Mouse (Mus musculus) lung, embryonic 16.5 days (tissue): ENCODE results near the gene Stat5b. TPM values are rescaled to one million over a fixed set of nuclear protein-coding genes. Genes with fewer than 3 reads are reported as not detected.
A peak's percentile ranks its signal among the peaks of the same experiment; 100 is the strongest.

Experiments
- ATAC-seq: fragments of 200-750 bp; cut with Nextera tagmentation; 2 replicates; pipeline ENCODE4 v1.8.0; 2017; ENCODE audit warnings: low read depth, mild to moderate bottlenecking, moderate library complexity
- H3K27ac ChIP-seq: fragments of 300-500 bp; sonication (generic); 2 replicates; pipeline ENCODE4 v1.5.1; 2014; ENCODE audit warnings: mild to moderate bottlenecking, control low read depth, low read length
- H3K27me3 ChIP-seq: fragments of 300-500 bp; sonication (generic); 2 replicates; pipeline ENCODE4 v1.6.1; 2014; ENCODE audit warnings: low read depth, low read length, mixed read lengths; ENCODE audit not compliant: control insufficient read depth, insufficient read depth
- H3K36me3 ChIP-seq: fragments of 300-500 bp; sonication (generic); 2 replicates; pipeline ENCODE4 v1.6.1; 2014; ENCODE audit warnings: low read length; ENCODE audit not compliant: control insufficient read depth, insufficient read depth
- H3K4me1 ChIP-seq: fragments of 300-500 bp; sonication (generic); replicated peaks from 2 replicates; pipeline ENCODE4 v1.6.1; 2014; ENCODE audit warnings: low read length, mixed read lengths; ENCODE audit not compliant: control insufficient read depth, insufficient read depth
- H3K4me2 ChIP-seq: fragments of 300-500 bp; sonication (generic); 2 replicates; pipeline ENCODE4 v1.6.1; 2014; ENCODE audit warnings: low read depth, low read length, control low read depth
- H3K4me3 ChIP-seq: fragments of 300-500 bp; sonication (generic); 2 replicates; pipeline ENCODE4 v1.5.1; 2014; ENCODE audit warnings: mild to moderate bottlenecking, low read length, control low read depth
- H3K9ac ChIP-seq: fragments of 300-500 bp; sonication (generic); 2 replicates; pipeline ENCODE4 v1.6.1; 2014; ENCODE audit warnings: low read length, control low read depth
- H3K9me3 ChIP-seq: fragments of 300-500 bp; sonication (generic); 2 replicates; pipeline ENCODE4 v1.6.1; 2016; ENCODE audit warnings: low read length; ENCODE audit not compliant: control insufficient read depth
- WGBS: fragments of 180-500 bp; shearing (Covaris S2); extraction: QIAGEN DNeasy Blood & Tissue Kit; methylation state at CpG from one replicate; pipeline ENCODE4 v1.1.7; 2014; 5-methylcytosine and 5-hydroxymethylcytosine counted together
- polyA plus RNA-seq: library from polyadenylated mRNA; unstranded; fragments of >200 nt; fragmentation: Nextera tagmentation; extraction: Ambion mirVana; gene quantifications from 2 replicates; pipeline ENCODE4 v1.2.1, GENCODE M21; 2015

Stat5b gene
- polyA plus RNA-seq, 1 experiment from 2014 or later, result 27.2 TPM

GRCm38 (mm10) chr11:100891256-100892123, 41.0 kb upstream of the Stat5b start:
- Histone ChIP-seq H3K36me3 (peaks cover 7% of the 10 kb centered on the region), H3K27me3 (no peaks in the 10 kb centered on the region), H3K27ac (peak overlapping the region; percentile 77), H3K9ac (no peak overlapping the region; the same call in 1 of the 2 replicates), H3K4me1 (0 out of 2 replicates have a peak, but pooled peaks cover 7% of the 10 kb centered on the region), H3K4me3 (no peak overlapping the region), H3K9me3 (no peaks in the 10 kb centered on the region), H3K4me2 (no peak overlapping the region)
- ATAC-seq, result peak; percentile 41
- WGBS, result 44% methylated on average over 15 of the region's 15 CpGs

- H3K9ac ChIP-seq, result 0 out of 2 replicates have a peak overlapping the region, but pooled peaks have one; percentile 14
- H3K4me1 ChIP-seq, result 0 out of 2 replicates have a peak, but pooled peaks cover 7% of the 10 kb centered on the region
- H3K27me3 ChIP-seq, result no peaks in the 10 kb centered on the region
- H3K36me3 ChIP-seq, result peaks cover 4% of the 10 kb centered on the region
- peak overlapping the region; percentile 77 for H3K27ac ChIP-seq
- 64% methylated on average over 6 of the region's 6 CpGs for WGBS
- H3K4me2 ChIP-seq, result no peak overlapping the region
- H3K9me3 ChIP-seq, result no peaks in the 10 kb centered on the region
- H3K4me3 ChIP-seq, result no peak overlapping the region
- no peak for ATAC-seq
Measured at GRCm38 (mm10) chr11:100890481-100890880, 40.0 kb upstream of the Stat5b start.

DNA sequence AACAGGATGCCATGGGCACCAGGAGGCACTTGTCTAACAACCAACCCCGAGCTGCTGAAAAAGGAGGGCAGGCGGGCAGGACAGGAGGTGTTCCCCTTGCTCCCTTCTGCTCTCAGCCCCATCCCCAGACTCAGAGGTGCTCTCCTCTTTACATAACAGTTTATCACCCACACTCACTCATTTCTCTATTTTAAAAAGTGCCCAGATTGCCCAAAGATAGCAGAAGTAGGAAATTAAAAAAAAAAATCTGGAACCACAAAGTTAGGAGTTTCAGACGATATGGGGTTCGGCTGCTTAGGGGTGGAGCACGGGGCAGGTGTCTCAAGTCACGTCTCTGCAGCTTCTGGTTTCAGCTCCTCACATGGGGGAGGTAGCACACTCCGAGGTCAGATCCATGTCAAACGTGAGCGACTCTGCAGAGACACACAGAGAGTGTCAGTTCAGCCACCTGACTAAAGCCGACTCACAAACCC, 37.9 kb upstream of the Stat5b start:
- Histone ChIP-seq H3K36me3 (peaks cover 4% of the 10 kb centered on the region; the same call in 1 of the 2 replicates), H3K9ac (no peak overlapping the region), H3K4me2 (no peak overlapping the region), H3K4me1 (0 out of 2 replicates have a peak, but pooled peaks cover 2% of the 10 kb centered on the region), H3K4me3 (no peak overlapping the region), H3K9me3 (no peaks in the 10 kb centered on the region), H3K27ac (no peak overlapping the region), H3K27me3 (no peaks in the 10 kb centered on the region)
- ATAC-seq, result no peak
- 38% methylated on average over 10 of the region's 10 CpGs for WGBS

DNA sequence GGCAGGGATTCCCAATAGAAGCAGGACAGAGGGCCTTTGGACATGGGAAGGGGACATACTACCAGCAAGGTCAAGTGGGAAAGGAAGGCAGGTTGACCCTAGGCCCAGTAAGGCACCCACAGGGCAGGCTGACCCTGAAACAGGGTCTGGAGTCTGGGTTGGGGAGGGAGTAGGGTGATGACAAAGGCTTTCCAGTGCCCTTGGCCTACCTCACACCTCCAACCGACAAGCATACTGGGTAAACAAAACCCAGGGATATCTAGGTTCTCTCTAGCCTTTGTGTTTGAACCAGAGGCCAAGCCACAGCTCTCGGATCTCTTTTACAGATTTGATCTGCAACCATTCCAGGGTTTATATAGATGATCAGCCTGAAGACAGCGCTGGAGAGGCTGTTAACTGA, 37.2 kb upstream of the Stat5b start:
- WGBS, result 59% methylated on average over 3 of the region's 3 CpGs
- H3K9ac ChIP-seq, result no peak overlapping the region
- H3K27me3 ChIP-seq, result no peaks in the 10 kb centered on the region
- ATAC-seq, result no peak
- H3K4me3 ChIP-seq, result no peak overlapping the region
- no peak overlapping the region for H3K4me2 ChIP-seq
- H3K9me3 ChIP-seq, result no peaks in the 10 kb centered on the region
- 0 out of 2 replicates have a peak, but pooled peaks cover 2% of the 10 kb centered on the region for H3K4me1 ChIP-seq
- no peak overlapping the region for H3K27ac ChIP-seq
- H3K36me3 ChIP-seq, result peaks cover 4% of the 10 kb centered on the region; the same call in 1 of the 2 replicates

DNA sequence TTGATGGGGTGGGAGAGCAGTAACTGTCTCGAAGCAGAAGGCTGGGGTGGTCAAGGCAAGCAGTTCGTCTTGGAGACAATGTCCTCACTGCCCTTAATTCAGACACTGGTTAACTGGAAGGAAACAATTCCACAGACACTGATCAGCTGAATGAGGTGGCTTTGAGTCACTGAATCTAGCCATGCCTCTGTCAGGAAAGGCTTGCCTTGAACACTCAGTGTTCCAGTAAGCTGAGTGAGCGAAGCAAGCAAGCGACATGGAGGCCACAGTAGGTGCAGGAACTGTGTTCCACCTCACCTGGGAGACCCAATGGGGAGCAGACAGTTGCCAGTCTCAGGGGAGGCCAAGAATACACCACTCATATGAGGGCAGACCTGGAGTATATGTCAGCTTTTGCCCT, 36.7 kb upstream of the Stat5b start:
- no peak overlapping the region for H3K4me2 ChIP-seq
- no peak for ATAC-seq
- H3K4me3 ChIP-seq, result no peak overlapping the region
- H3K9me3 ChIP-seq, result no peaks in the 10 kb centered on the region
- 0 out of 2 replicates have a peak, but pooled peaks cover 2% of the 10 kb centered on the region for H3K4me1 ChIP-seq
- no peak overlapping the region for H3K27ac ChIP-seq
- H3K9ac ChIP-seq, result no peak overlapping the region
- no peaks in the 10 kb centered on the region for H3K27me3 ChIP-seq
- peaks cover 4% of the 10 kb centered on the region; the same call in 1 of the 2 replicates for H3K36me3 ChIP-seq
- WGBS, result 86% methylated on average over 4 of the region's 4 CpGs

GRCm38 (mm10) chr11:100886188-100886740, 35.7 kb upstream of the Stat5b start:
- 30% methylated on average over 8 of the region's 8 CpGs for WGBS
- Histone ChIP-seq H3K9me3 (no peaks in the 10 kb centered on the region), H3K4me1 (0 out of 2 replicates have a peak, but pooled peaks cover 2% of the 10 kb centered on the region), H3K27me3 (no peaks in the 10 kb centered on the region), H3K9ac (no peak overlapping the region), H3K36me3 (peaks cover 4% of the 10 kb centered on the region; the same call in 1 of the 2 replicates), H3K4me2 (no peak overlapping the region), H3K4me3 (no peak overlapping the region), H3K27ac (no peak overlapping the region)
- ATAC-seq, result 0 out of 2 replicates have a peak, but pooled peaks have one; percentile 29

DNA sequence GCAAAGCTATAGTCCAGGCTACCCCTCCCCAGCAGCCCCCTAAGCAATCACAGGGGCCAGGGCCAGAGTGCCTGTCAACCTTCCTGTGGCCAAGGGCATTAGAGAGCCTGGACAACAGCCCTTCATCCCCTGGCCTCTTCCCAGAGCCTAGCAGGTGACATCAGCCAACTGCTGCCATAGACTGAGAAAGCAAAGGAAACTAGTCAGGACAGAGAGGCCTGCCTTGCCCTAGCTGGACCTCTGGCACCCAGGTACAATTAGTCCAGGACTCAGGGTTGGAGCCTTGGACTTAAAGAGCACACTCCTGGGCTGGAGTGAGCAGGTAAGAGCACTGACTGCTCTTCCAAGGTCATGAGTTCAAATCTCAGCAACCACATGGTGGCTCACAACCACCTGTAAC, 34.9 kb upstream of the Stat5b start:
- H3K27me3 ChIP-seq, result no peaks in the 10 kb centered on the region
- no peak for ATAC-seq
- peaks cover 4% of the 10 kb centered on the region; the same call in 1 of the 2 replicates for H3K36me3 ChIP-seq
- H3K4me2 ChIP-seq, result no peak overlapping the region
- no peak overlapping the region for H3K27ac ChIP-seq
- H3K4me3 ChIP-seq, result no peak overlapping the region
- H3K9me3 ChIP-seq, result no peaks in the 10 kb centered on the region
- H3K4me1 ChIP-seq, result no peaks in the 10 kb centered on the region
- H3K9ac ChIP-seq, result no peak overlapping the region

DNA sequence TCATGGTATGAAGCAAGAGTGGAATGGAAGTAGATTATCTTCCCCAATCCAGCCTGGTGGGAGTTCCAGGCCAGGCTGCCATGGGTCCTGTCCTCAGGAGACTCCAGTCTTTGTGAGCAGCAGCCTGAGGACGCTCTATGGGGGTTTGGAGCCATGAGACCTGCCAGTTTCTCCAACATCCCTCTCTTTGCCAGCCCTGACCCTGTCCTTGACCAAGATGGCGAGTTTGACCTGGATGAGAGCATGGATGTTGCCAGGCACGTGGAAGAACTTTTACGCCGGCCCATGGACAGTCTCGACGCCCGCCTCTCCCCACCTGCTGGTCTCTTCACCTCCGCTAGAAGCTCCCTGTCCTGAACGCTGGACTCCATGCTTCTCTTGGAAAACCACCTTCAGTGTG, 33.1 kb upstream of the Stat5b start:
- no peak for ATAC-seq
- 84% methylated on average over 10 of the region's 10 CpGs for WGBS
- H3K4me3 ChIP-seq, result no peak overlapping the region
- H3K27me3 ChIP-seq, result no peaks in the 10 kb centered on the region
- no peaks in the 10 kb centered on the region for H3K4me1 ChIP-seq
- H3K36me3 ChIP-seq, result no peaks in the 10 kb centered on the region
- no peak overlapping the region for H3K9ac ChIP-seq
- no peak overlapping the region for H3K27ac ChIP-seq
- H3K4me2 ChIP-seq, result no peak overlapping the region
- H3K9me3 ChIP-seq, result no peaks in the 10 kb centered on the region
